Mouse (Mus musculus): ENCODE measurements around the gene Gucy2d. TPM values are rescaled to one million over a fixed set of nuclear protein-coding genes. Genes with fewer than 3 reads are reported as not detected.

The Gucy2d gene
- under 1 TPM; 0.12 to 0.41 TPM for total RNA-seq (2021)

GRCm38 (mm10) chr7:98439956-98440466, at the start of gene Gucy2d:
Gene Gucy2d (plus strand): TSS chr7:98440416.
- intact Hi-C loops (cut with DNase I) = no loop called here
- DNase-seq = peak in 1 of 2 experiments; percentile 37

- peak; percentile 18 to 23 for DNase-seq
- intact Hi-C loops (cut with DNase I) = no loop called here
Observed at GRCm38 (mm10) chr7:98390486-98390885, 49.7 kb upstream of the Gucy2d start.

DNA sequence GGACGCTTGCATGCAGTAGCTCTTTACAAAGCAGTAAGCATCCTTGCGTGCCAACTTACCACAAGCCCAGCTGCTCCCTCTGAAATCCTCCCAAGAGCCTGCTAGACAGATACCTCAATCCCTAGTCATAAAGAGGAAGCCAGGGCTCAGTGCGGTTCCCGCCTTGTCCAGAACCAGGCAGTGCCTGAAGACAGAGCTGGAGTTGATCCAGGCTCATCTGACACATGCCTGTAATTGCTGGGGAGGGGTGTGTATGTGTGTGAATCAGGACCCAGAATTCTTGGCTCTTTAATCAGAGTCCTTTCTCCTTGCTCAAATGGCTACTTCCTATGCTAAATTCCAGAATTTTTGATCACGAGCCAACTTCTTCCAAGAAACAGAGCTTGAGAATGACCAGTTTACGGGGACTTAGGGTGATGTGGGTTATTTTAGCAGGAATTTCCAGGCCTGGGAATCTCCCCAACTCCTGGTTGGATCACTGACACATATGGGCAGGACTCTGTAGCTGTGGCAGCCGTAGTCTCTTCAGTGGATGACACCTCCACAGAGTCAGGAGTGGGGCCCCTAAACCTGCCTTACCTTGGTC, 48.8 kb upstream of the Gucy2d start:
- peak; percentile 32 to 48 for DNase-seq
- intact Hi-C loops (cut with DNase I) = no loop called here

DNA sequence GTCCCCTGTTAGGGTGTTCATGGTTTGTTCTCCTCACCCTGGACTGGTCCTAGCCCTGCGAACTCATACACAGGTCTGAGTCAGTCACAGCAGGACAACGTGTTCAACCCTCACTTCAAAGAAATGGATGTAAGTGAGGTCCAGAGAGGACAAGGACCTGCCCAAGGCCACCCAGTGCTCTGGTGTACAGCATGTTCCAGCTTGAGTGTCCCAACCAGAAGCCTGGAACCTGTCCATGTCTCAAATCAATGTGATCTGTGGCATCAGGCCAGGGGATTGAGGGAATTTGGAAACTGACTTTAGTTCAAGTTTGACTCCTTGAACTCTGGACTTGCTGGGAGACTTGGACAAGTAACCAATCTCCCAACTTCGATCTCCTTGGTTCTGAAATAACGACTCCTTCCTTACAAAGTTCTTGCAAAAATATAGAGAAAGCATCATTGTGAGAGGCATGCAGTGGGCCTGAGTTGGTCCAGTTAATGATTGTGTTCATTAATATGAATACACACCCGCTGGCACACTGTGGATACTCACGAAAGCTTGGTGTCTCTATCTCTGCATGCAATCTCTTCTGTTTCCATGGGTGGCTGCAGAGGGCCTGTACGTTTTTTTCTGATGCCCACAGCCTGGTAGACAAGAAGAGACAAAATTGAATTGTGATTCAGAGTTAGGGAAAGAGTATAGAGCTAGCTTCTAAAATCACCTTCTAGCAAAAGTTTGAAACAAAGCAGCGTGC, 47.6 kb upstream of the Gucy2d start:
- intact Hi-C loops (cut with DNase I) = no loop called here
- DNase-seq = no peak

DNA sequence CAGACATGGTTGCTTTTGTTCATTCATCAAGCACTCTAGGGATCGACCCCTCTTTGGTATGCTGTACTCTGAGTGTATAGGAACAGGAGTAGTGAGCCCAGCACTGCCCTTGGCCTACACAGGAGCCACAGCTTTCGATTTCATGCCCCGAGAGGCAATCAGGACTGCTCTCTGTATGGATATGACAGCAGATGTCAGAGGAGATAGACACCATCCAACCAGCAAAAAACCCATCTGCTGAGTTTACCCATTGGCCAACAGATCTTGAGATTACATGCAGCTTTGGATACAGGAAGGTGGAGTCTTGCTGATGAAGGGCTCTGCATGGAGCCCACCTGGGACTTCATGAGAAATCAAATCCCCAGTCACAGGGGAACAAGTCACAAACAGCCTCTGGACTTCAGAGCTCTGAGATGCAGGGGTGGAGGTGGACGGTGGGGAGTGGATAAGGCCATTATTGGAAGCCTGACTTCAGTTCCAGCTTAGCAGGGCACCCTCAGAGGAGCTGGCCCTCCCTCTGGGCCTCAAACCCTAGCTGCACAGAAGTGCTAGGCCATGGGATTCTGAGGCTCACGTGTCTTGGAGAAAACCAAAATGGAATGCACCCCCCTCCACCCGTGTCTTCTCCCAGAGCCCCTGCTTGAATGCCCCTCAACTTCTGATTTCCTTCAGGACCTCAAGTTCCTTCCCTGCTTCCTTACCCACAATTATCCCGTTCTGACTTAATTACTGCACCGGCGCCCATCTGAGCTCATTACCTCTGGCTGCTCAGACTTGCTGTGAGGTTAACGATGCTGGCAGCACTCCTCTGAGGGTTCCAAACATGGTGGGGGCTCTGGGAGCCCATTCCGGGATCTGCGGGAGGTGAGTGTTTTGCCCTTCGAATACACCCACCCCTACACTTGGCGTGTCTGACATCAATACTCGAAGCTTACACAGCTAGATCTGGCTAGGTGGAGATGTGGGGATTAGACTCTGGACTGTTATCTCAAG, 37.3 kb upstream of the Gucy2d start:
- no peak for DNase-seq
- intact Hi-C loops (cut with DNase I) = no loop called here

DNA sequence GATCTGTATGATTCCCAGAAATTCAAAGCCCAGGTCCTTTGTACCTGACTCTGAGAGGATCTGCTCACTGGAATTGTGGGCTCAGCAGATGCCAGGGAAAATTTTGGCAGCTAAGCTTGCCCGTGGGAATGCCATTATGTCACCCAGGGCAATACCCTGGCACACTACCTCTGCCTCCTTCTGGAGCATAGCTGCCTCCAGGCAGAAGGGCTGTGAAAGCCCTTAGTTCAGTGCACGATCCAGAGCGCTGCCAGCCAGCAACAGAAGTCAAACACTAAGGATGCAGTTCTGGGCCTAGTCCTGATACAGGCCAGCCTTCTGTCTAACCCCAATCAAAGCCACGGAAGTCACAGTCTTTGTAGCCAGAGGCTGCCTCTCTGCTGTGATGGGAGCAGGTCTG, 36.2 kb upstream of the Gucy2d start:
- intact Hi-C loops (cut with DNase I) = no loop called here
- DNase-seq = no peak

GRCm38 (mm10) chr7:98407615-98408014, 32.6 kb upstream of the Gucy2d start:
- no peak for DNase-seq
- intact Hi-C loops (cut with DNase I) = no loop called here

DNA sequence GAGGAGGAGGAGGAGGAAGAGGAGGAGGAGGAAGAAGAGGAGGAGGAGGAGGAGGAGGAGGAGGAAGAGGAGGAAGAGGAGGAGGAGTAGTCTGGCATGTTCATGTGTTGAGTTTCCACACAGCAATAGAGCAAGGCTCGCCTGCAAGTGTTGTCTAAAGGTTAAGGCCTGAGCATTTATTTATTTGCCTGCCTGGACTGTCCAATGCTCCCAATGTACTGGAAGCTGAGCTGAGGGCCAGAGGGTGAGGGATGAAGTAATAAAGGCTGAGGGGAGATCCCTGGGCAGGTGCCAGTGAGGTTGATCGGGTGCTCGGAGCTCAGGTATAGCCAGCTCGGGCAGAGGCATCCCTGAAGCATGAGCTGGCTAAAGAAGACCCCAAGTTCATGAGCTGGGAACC, 27.1 kb upstream of the Gucy2d start:
- intact Hi-C loops (cut with DNase I) = no loop called here
- no peak for DNase-seq

GRCm38 (mm10) chr7:98415550-98415949, 24.7 kb upstream of the Gucy2d start:
- intact Hi-C loops (cut with DNase I) = no loop called here
- DNase-seq = peak in 1 of 2 experiments; percentile 32

- no peak for DNase-seq
- intact Hi-C loops (cut with DNase I) = no loop called here
Observed at GRCm38 (mm10) chr7:98416020-98416419, 24.2 kb upstream of the Gucy2d start.

DNA sequence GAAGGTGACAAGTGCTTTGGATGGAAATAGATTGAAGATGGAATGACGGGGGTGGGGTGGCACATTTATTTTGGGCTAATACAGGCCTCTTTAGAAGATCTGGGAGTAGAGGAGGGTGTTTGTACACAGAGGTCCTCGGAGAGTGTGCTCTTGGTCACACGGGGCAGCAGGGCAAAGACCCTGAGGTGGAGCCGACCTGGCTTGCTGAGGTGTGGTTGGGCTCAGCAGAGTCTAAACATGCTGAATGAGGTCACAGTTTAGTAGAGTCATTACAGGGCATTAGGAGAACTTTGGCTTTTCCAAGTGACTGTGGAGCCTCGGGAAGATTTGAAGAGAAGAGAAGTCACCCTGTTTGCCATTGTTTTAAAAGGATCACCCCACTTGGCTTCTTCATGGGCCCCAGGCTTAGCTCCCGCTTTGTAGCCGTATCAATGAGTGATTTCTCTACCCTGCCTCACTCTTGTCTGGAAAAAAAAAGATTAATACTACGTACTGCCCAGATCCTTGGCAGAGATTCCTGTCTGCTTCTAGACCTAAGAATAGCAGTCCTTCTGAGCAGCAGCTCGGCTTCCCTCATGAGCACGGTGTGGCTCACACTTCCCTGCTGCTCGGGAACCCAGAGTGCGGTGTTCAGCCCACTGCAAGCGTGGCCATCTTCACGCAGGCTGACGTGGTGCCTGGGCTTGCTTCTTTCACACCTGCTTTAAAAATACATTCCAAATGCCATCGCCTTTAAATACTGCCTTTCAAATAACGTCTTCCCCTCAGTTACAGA, 22.0 kb upstream of the Gucy2d start:
- intact Hi-C loops (cut with DNase I) = no loop called here

DNA sequence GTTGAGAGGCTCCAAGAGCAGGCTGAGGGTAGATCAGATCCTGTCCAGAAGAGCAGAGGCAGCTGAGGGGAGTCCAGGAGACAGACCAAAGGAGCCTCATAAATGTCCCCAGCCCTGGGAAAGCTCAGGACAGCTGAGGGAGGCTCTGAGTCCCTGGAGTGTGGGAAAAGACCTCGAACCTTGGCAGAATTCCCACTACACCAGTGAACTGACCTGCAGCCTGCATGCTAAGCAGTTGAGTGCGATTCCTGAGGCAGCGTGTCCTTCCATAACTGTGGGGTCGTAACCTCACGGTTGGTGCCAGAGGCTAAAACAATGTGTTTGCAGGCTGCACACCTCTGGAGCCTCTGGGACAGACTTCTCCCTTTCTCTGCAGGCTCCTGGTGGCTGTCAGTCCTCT, 20.9 kb upstream of the Gucy2d start:
- intact Hi-C loops (cut with DNase I) = no loop called here
- peak in 1 of 2 experiments; percentile 20 for DNase-seq

More for the DNA sequence above, 22.0 kb upstream of the Gucy2d start:
- DNase-seq = peak in 1 of 2 experiments; percentile 15

DNA sequence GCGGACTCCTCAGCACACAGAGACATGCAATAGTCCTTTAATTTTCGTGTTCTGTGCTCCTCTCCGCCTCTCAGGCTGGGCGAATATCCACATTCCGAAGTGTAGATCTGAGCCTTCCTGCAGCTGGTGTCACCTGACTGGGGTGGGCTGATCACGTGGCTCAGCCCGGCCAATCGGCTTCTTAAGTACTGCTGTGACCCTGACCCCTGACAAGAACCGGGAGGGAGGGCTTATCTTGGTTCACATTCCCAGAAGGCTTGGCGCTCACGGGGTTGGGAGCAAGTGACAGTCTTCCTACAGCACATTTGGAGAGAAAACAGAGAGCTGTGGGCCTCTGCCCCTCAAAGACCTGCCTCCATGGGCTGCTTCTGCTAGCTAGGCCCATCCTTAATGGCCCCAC, 16.7 kb upstream of the Gucy2d start:
- intact Hi-C loops (cut with DNase I) = no loop called here
- no peak for DNase-seq

DNA sequence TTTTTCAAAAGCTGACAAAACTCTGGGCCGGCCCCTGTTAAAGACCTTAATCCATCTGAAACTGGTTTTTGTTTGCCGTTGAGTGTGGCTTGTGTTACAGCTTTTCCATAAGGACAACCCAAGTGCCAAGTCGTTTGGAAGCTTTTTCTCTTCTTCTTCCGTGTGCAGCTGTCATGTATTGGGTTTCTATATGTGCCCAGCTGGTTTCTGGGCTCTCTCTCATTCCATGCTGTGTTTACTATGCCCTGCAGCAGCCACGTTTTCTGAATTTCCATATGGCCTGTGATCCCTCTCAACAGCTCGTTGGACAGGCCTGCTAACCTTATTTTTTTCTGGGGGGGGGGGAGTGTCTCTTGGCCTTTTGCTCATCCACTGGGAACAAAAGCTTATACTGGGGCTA, 15.8 kb upstream of the Gucy2d start:
- intact Hi-C loops (cut with DNase I) = no loop called here
- DNase-seq = no peak

DNA sequence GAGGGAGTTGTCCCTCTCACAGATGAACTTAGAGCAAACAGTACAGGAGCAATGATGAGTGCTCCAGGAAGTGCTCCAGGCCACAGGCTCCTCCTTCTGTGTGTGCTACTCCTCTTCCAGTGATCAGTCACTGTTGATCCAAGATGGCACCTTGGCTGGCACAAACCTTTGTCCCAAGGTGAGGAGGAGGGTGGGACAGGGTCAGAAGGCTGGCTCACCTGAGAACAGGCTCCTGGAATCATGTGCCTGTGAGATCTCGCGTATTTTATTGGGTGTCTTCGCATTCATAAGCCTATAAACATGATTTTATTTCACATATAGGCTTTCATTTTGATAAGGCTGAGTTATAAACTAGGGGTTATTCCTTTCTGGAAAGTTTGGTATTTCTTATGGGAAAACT, 14.7 kb upstream of the Gucy2d start:
- intact Hi-C loops (cut with DNase I) = no loop called here

DNA sequence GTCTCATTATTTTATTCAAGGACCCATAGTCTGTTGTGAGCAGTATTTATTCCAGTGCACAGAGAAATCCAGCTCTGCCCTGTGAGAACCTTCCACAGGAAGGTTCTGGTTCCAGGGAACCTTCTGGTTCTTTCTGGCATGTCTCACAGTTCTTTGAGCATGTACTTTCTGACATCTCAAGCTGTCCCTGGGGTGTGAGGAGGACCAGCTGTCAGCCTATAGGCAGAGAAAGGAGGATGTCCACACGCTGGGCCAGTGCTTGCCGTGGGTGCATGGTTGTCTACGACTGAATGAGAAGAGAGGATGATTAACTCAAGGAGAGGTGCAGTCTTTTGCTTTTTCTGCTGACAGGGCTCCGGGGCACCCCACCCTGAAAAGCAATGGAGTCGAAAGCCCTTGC, 13.6 kb upstream of the Gucy2d start:
- intact Hi-C loops (cut with DNase I) = no loop called here

More for the DNA sequence above, 14.7 kb upstream of the Gucy2d start:
- DNase-seq = no peak

DNA sequence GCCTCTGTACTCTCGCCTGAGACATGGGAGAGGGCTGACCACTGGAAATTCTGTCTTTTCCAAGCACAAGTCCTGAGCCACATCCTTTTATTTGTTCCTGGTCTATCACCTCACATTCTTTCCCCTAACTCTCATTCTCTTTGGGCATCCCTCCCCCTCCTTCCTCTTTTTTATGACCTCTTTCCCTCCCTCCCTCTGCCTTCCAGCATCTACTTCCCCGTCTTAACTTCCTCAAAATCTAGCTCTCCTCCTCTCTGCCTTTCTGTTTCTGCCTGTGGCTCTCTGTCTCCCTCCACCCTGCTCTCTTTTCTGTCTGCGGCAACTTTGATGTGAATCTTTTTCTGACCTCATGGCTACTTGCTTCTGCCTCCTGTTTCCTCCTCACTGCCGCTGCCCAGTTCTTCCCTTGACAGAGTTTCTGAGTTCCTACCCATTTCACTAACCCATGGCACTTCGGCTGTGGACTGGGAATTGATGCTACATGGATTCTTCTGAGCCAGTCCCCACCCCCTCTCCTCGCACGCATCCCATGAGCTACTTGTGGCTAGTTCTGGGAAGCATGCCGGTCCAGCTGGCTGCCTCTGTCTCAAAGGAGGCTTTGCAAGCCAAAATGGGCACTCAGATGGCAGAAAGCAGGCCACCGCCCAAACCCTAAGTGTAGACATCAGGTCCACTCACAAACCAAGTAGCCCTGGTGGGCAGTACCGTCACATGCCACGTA, 12.9 kb upstream of the Gucy2d start:
- intact Hi-C loops (cut with DNase I) = no loop called here
- peak in 1 of 2 experiments; percentile 31 for DNase-seq

More for the DNA sequence above, 13.6 kb upstream of the Gucy2d start:
- no peak for DNase-seq

DNA sequence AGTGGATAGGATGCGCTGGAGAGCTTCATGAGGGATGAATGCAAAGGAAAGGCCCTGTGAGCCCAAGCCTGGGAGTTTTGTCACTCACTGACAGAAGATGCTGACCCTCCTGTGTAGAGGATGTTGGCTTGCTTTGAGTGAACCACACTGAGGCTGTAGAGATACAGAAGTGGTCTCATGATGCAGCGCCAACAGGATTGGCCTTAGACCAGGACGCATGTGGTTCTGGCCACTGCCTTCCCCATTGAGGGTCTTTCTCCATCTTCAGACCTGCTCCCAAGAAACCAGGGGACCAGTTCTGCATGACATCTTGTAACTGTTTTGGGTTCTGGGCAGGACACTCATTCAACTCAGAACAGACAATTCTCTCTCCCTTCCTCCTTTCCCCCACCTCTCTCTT, 10.6 kb upstream of the Gucy2d start:
- DNase-seq = no peak
- intact Hi-C loops (cut with DNase I) = no loop called here

GRCm38 (mm10) chr7:98430785-98431184, 9.4 kb upstream of the Gucy2d start:
- intact Hi-C loops (cut with DNase I) = loop anchor here (1.0 to 5.0 kb wide), 3 partner anchors 81 to 273 kb away; no protein-coding TSS in a partner anchor
- peak; percentile 69 to 87 for DNase-seq

Data from heart, postnatal 10 days (tissue).